Mouse (Mus musculus) kidney, postnatal 0 days (tissue): Measurements from ENCODE around the gene Pik3c2a. TPM values are rescaled to one million over a fixed set of nuclear protein-coding genes. Genes with fewer than 3 reads are reported as not detected.
A peak's percentile ranks its signal among the peaks of the same experiment; 100 is the strongest.

Source experiments
- ATAC-seq: fragments of 200-750 bp; cut with Nextera tagmentation; replicated peaks from 2 replicates; pipeline ENCODE4 v1.8.0; 2017; ENCODE audit warnings: low read depth, moderate number of reproducible peaks, moderate TSS enrichment, moderate library complexity; ENCODE audit not compliant: low FRiP score
- DNase-seq: peaks from one replicate; pipeline ENCODE4 v3.0.0-alpha.2; 2016; ENCODE audit warnings: low spot score
- H3K27ac ChIP-seq: fragments of 300-500 bp; sonication (generic); 2 replicates; pipeline ENCODE4 v1.5.1; 2014; ENCODE audit warnings: mild to moderate bottlenecking
- H3K27me3 ChIP-seq: fragments of 300-500 bp; sonication (generic); 2 replicates; pipeline ENCODE4 v1.6.1; 2014; ENCODE audit warnings: low read length, mixed read lengths; ENCODE audit not compliant: insufficient read depth
- H3K36me3 ChIP-seq: fragments of 300-500 bp; sonication (generic); 2 replicates; pipeline ENCODE4 v1.6.1; 2014; ENCODE audit warnings: low read length, mixed read lengths; ENCODE audit not compliant: insufficient read depth
- H3K4me1 ChIP-seq: fragments of 300-500 bp; sonication (generic); replicated peaks from 2 replicates; pipeline ENCODE4 v1.6.1; 2014; ENCODE audit warnings: antibody characterized with exemption, low read length, mixed read lengths; ENCODE audit not compliant: insufficient read depth
- H3K4me2 ChIP-seq: fragments of 300-500 bp; sonication (generic); 2 replicates; pipeline ENCODE4 v1.6.1; 2014; ENCODE audit warnings: mild to moderate bottlenecking, low read length, moderate library complexity, mixed read lengths
- H3K4me3 ChIP-seq: fragments of 300-500 bp; sonication (generic); replicated peaks from 2 replicates; pipeline ENCODE4 v1.5.1; 2014; ENCODE audit warnings: low read depth, low read length
- H3K9ac ChIP-seq: fragments of 300-500 bp; sonication (generic); 2 replicates; pipeline ENCODE4 v1.6.1; 2014; ENCODE audit warnings: low read depth, low read length
- H3K9me3 ChIP-seq: fragments of 300-500 bp; sonication (generic); replicated peaks from 2 replicates; pipeline ENCODE4 v1.6.1; 2016; ENCODE audit warnings: low read length, inconsistent platforms, mixed read lengths
- CTCF ChIP-seq: IDR thresholded peaks from 2 replicates; pipeline ENCODE4 v1.5.1; 2016; ENCODE audit warnings: antibody characterized with exemption, low read depth, mild to moderate bottlenecking, moderate library complexity
- WGBS: fragments of 180-500 bp; shearing (Covaris S2); extraction: QIAGEN DNeasy Blood & Tissue Kit; methylation state at CpG from one replicate; pipeline ENCODE4 v1.1.7; 2014; 5-methylcytosine and 5-hydroxymethylcytosine counted together
- polyA plus RNA-seq: library from polyadenylated mRNA; unstranded; fragments of >200 nt; fragmentation: Nextera tagmentation; extraction: Ambion mirVana; gene quantifications from 2 replicates; pipeline ENCODE4 v1.2.1, GENCODE M21; 2015

Pik3c2a gene
- polyA plus RNA-seq, 1 experiment from 2014 or later, result 13.8 TPM

- ATAC-seq (0 out of 2 replicates have a peak, but pooled peaks have one; percentile 19), DNase-seq (peak; percentile 93)
- Histone ChIP-seq H3K4me3 (peak overlapping the region; percentile 91), H3K4me1 (peaks cover 10% of the 10 kb centered on the region; the same call in 1 of the 2 replicates), H3K27me3 (no peaks in the 10 kb centered on the region), H3K27ac (peak overlapping the region; percentile 94), H3K4me2 (peak overlapping the region; percentile 84), H3K36me3 (no peaks in the 10 kb centered on the region), H3K9ac (no peak overlapping the region), H3K9me3 (no peaks in the 10 kb centered on the region)
- WGBS, result 0% methylated on average over 2 of the region's 2 CpGs
- TF ChIP-seq CTCF, result no peak
Measured at GRCm38 (mm10) chr7:116444326-116444809, 1.1 kb upstream of the Pik3c2a start.

GRCm38 (mm10) chr7:116443697-116444325 is 562 bp upstream of the Pik3c2a start:
- peak overlapping the region; percentile 93 for H3K9ac ChIP-seq
- peak overlapping the region; percentile 91 for H3K4me3 ChIP-seq
- ATAC-seq (peak; percentile 27), DNase-seq (peak; percentile 72)
- H3K4me2 ChIP-seq, result peak overlapping the region; percentile 84
- H3K4me1 ChIP-seq, result peaks cover 10% of the 10 kb centered on the region; the same call in 1 of the 2 replicates
- H3K36me3 ChIP-seq, result no peaks in the 10 kb centered on the region
- no peaks in the 10 kb centered on the region for H3K27me3 ChIP-seq
- H3K9me3 ChIP-seq, result no peaks in the 10 kb centered on the region
- H3K27ac ChIP-seq, result peak overlapping the region; percentile 94
- under 1% methylated on average over 38 of the region's 38 CpGs for WGBS
- no peak for TF ChIP-seq CTCF

GRCm38 (mm10) chr7:116442226-116442625 is 1.0 kb downstream of the Pik3c2a start:
- 4% methylated on average over 7 of the region's 7 CpGs for WGBS
- no peak for TF ChIP-seq CTCF
- H3K4me2 ChIP-seq, result peak overlapping the region; percentile 84
- ATAC-seq (no peak), DNase-seq (peak; percentile 48)
- peak overlapping the region; percentile 91 for H3K4me3 ChIP-seq
- H3K9me3 ChIP-seq, result no peaks in the 10 kb centered on the region
- H3K4me1 ChIP-seq, result peaks cover 10% of the 10 kb centered on the region; the same call in 1 of the 2 replicates
- H3K27ac ChIP-seq, result peak overlapping the region; percentile 94; the same call in 1 of the 2 replicates
- H3K36me3 ChIP-seq, result no peaks in the 10 kb centered on the region
- H3K27me3 ChIP-seq, result no peaks in the 10 kb centered on the region
- H3K9ac ChIP-seq, result peak overlapping the region; percentile 93

- Histone ChIP-seq H3K27ac (no peak overlapping the region), H3K4me2 (peak overlapping the region; percentile 84; the same call in 1 of the 2 replicates), H3K4me3 (no peak overlapping the region), H3K36me3 (no peaks in the 10 kb centered on the region), H3K4me1 (peaks cover 10% of the 10 kb centered on the region; the same call in 1 of the 2 replicates), H3K27me3 (no peaks in the 10 kb centered on the region), H3K9me3 (no peaks in the 10 kb centered on the region), H3K9ac (no peak overlapping the region)
- TF ChIP-seq CTCF, result no peak
- ATAC-seq (no peak), DNase-seq (no peak)
- 55% methylated on average over 1 of the region's 1 CpGs for WGBS
Measured at GRCm38 (mm10) chr7:116441346-116441745, 1.9 kb downstream of the Pik3c2a start.

GRCm38 (mm10) chr7:116431661-116432060 is 11.6 kb downstream of the Pik3c2a start:
- Histone ChIP-seq H3K27ac (0 out of 2 replicates have a peak overlapping the region, but pooled peaks have one; percentile 25), H3K27me3 (no peaks in the 10 kb centered on the region), H3K9ac (no peak overlapping the region), H3K4me2 (no peak overlapping the region), H3K36me3 (no peaks in the 10 kb centered on the region), H3K4me3 (no peak overlapping the region), H3K9me3 (no peaks in the 10 kb centered on the region), H3K4me1 (no peaks in the 10 kb centered on the region)
- TF ChIP-seq CTCF, result no peak
- 87% methylated on average over 3 of the region's 3 CpGs for WGBS
- ATAC-seq (no peak), DNase-seq (no peak)

- Histone ChIP-seq H3K27ac (0 out of 2 replicates have a peak overlapping the region, but pooled peaks have one; percentile 25), H3K9ac (no peak overlapping the region), H3K36me3 (no peaks in the 10 kb centered on the region), H3K4me2 (no peak overlapping the region), H3K9me3 (no peaks in the 10 kb centered on the region), H3K4me1 (no peaks in the 10 kb centered on the region), H3K4me3 (no peak overlapping the region), H3K27me3 (no peaks in the 10 kb centered on the region)
- peak; percentile 48 for DNase-seq
- ATAC-seq, result no peak
- no peak for TF ChIP-seq CTCF
- WGBS, result 19% methylated on average over 2 of the region's 2 CpGs
Measured at GRCm38 (mm10) chr7:116430926-116431325, 12.3 kb downstream of the Pik3c2a start.
